Mouse (Mus musculus) Muller cell, postnatal 12 days (primary cell): Measurements from ENCODE around the gene Rab31.

Experiments used
- DNase-seq: peaks from one replicate; pipeline ENCODE4 v3.0.0-alpha.2; 2015; ENCODE audit errors: inconsistent ontology term

Rab31 gene

GRCm38 (mm10) chr17:65783182-65784161, 10.9 kb upstream of the Rab31 start:
- DNase-seq: peak; percentile 37

- DNase-seq: peak; percentile 94
Observed at GRCm38 (mm10) chr17:65782551-65783141, 10.1 kb upstream of the Rab31 start, which contains the start of gene Ppp4r1. Gene Ppp4r1 (plus strand): TSS chr17:65782573.

GRCm38 (mm10) chr17:65780970-65781369, 8.4 kb upstream of the Rab31 start:
- no peak for DNase-seq

- no peak for DNase-seq
Observed at GRCm38 (mm10) chr17:65777461-65777860, 4.9 kb upstream of the Rab31 start.

GRCm38 (mm10) chr17:65776228-65776627, 3.7 kb upstream of the Rab31 start:
- DNase-seq: no peak

- DNase-seq: no peak
Observed at GRCm38 (mm10) chr17:65774439-65774838, 1.9 kb upstream of the Rab31 start.

GRCm38 (mm10) chr17:65773617-65774016, 1.1 kb upstream of the Rab31 start:
- no peak for DNase-seq

- peak; percentile 34 for DNase-seq
Observed at GRCm38 (mm10) chr17:65770982-65771915, 1.3 kb downstream of the Rab31 start.

GRCm38 (mm10) chr17:65768486-65768885, 4.1 kb downstream of the Rab31 start:
- no peak for DNase-seq

- DNase-seq: no peak
Observed at GRCm38 (mm10) chr17:65763221-65763620, 9.3 kb downstream of the Rab31 start.

- peak; percentile 64 for DNase-seq
Observed at GRCm38 (mm10) chr17:65757150-65757549, 15.4 kb downstream of the Rab31 start.

GRCm38 (mm10) chr17:65755857-65756256, 16.7 kb downstream of the Rab31 start:
- no peak for DNase-seq

GRCm38 (mm10) chr17:65753130-65753529, 19.4 kb downstream of the Rab31 start:
- DNase-seq: no peak

GRCm38 (mm10) chr17:65750301-65750700, 22.3 kb downstream of the Rab31 start:
- no peak for DNase-seq

GRCm38 (mm10) chr17:65749803-65750202, 22.7 kb downstream of the Rab31 start:
- no peak for DNase-seq

GRCm38 (mm10) chr17:65748997-65749396, 23.6 kb downstream of the Rab31 start:
- no peak for DNase-seq

GRCm38 (mm10) chr17:65746314-65746713, 26.2 kb downstream of the Rab31 start:
- no peak for DNase-seq

- DNase-seq: peak; percentile 50
Observed at GRCm38 (mm10) chr17:65743664-65744330, 28.8 kb downstream of the Rab31 start.

GRCm38 (mm10) chr17:65742969-65743368, 29.6 kb downstream of the Rab31 start:
- DNase-seq: no peak

- peak; percentile 40 for DNase-seq
Observed at GRCm38 (mm10) chr17:65742245-65742905, 30.2 kb downstream of the Rab31 start.

- no peak for DNase-seq
Observed at GRCm38 (mm10) chr17:65741565-65741964, 31.0 kb downstream of the Rab31 start.
